Mouse (Mus musculus) left cerebral cortex, postnatal 14 days (tissue): ENCODE measurements around the gene Lrp3. TPM values are rescaled to one million over a fixed set of nuclear protein-coding genes. Genes with fewer than 3 reads are reported as not detected.

Experiments used
- DNase-seq, 2 experiments: peaks; one replicate each; pipeline ENCODE4 v3.0.0; 2021 to 2022; ENCODE audit warnings: low spot score in 2 of 2, mixed read lengths in 1 of 2
- intact Hi-C: fragments of 180-260 bp; cut with DNase I; formaldehyde crosslinking; loops from one replicate; pipeline ENCODE4 v1.15.1; 2025
- total RNA-seq, 2 experiments: library from RNA; stranded (reverse); gene quantifications; 2 replicates each; pipeline ENCODE4 v1.2.3; 2021

Lrp3 gene
- total RNA-seq, 2 experiments from 2014 or later = 83.8 to 84.6 TPM

DNA sequence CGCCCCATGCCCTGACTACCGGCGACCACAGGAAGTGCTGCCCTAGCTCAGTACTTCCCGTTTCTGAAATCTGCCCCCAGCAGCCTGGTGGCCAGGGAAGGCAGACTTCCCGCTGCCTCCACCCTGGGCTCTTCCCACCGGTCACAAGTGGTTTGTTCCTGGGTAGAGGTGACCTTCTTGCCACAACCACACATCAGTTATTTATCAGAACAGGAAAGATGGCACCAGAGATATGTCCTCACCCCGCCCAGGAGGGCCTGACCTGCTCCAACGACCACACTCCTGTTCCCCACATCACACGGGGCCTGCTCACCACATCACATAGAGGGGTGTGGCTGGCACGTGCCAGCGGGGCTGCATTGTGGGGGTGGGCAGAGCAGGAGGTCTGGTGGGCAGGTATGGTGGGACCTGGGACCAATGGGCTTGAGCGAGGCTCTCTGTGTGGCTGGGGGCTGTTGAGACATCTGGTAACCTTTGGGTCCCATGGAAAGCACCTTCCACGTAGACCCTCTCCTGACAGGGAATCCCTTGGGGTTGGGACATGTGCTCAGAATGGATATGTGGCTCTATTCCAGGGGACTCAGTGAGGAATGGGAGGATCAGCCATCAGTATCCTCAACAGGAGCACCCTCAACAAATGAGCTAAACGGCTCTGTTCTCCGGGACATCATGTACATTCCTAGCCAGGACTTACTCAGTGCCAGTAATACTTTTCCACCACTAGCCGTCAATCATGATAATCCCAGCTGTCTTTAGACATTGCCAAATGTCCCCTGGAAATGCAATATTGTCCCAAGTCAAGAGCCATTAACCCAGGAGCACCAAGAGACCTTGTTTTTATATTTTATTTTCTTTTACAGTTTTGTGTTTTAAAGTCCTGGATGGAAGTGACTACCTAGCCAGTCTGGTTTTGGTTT, 58.5 kb downstream of the Lrp3 start:
- DNase-seq = no peak
- intact Hi-C loops = no loop called here

DNA sequence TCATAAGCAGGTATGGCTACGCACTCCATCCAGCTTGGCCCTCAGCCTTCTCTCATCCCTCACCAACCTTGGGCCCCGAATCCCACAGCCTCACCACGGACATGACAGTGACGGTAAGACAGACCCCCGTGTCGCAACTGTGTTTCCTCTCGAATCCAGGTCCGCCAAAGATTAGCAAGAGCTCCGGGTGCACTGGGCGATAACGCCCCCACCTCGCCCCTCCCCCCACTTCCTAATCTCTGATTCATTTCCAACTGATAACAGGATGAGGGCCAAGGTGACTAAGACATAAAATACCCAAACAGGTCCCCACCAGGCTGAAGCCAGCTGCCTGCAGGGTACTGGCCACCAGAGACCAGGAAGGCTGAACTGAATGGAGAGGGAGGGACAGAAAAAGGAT, 60.8 kb downstream of the Lrp3 start:
- intact Hi-C loops = no loop called here

DNA sequence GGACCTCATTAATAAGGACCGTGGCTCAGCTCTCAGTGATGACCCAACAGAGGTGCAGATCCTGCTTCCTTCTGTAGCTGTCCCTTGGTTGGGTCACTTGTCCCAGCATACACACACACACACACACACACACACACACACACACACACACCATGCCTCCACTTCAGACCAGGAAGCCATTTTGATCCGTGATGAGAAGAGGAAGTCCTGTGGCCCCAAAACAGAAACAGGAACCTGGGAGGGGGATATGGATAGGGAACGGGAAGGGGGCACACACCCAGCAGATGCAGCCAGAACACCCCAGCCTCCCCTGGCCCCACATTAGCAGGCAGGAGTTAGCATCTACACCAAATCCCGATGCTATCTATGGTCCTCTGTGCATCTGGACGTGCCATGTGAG, 64.4 kb downstream of the Lrp3 start:
- no peak for DNase-seq
- intact Hi-C loops = no loop called here

More for the DNA sequence above, 60.8 kb downstream of the Lrp3 start:
- no peak for DNase-seq

Other genes with a start within 250 kb of the Lrp3 start
- gene Cebpg, start 158.9 kb downstream of the Lrp3 start, total RNA-seq = 10 to 100 TPM; 27.0 to 31.4 TPM
- 1 to 10 TPM; 6.2 to 7.3 TPM for gene Cebpa, start 96.2 kb downstream of the Lrp3 start, total RNA-seq
- gene Slc7a10, start 29.1 kb downstream of the Lrp3 start, total RNA-seq = 10 to 100 TPM; 45.4 to 48.0 TPM
- gene Gpatch1, start 102.9 kb upstream of the Lrp3 start, total RNA-seq = 10 to 100 TPM; 22.8 to 23.7 TPM
- gene Rhpn2, start 118.7 kb upstream of the Lrp3 start, total RNA-seq = 1 to 10 TPM; 2.5 to 2.7 TPM
- 1 to 10 TPM; 7.8 to 9.1 TPM for gene Faap24, start 181.3 kb upstream of the Lrp3 start, total RNA-seq
- gene Cep89, start 181.5 kb upstream of the Lrp3 start, total RNA-seq = 10 to 100 TPM; 22.2 to 22.5 TPM
- gene Slc7a9, start 233.3 kb upstream of the Lrp3 start, total RNA-seq = not detected